Mouse (Mus musculus) forebrain, embryonic 10.5 days (tissue): ENCODE data around the gene Gm4553. TPM values are rescaled to one million over a fixed set of nuclear protein-coding genes. Genes with fewer than 3 reads are reported as not detected.

Source experiments
- DNase-seq: peaks from one replicate; pipeline ENCODE4 v3.0.0-alpha.2; 2017; ENCODE audit warnings: low spot score; ENCODE audit errors: extremely low spot score
- H3K27ac ChIP-seq: fragments of 300-500 bp; sonication (generic); 2 replicates; pipeline ENCODE4 v1.5.1; 2016; ENCODE audit warnings: mild to moderate bottlenecking
- H3K27me3 ChIP-seq: fragments of 300-500 bp; sonication (generic); 2 replicates; pipeline ENCODE4 v1.6.1; 2016; ENCODE audit warnings: mild to moderate bottlenecking; ENCODE audit not compliant: poor library complexity, severe bottlenecking
- H3K36me3 ChIP-seq: fragments of 300-500 bp; sonication (generic); replicated peaks from 2 replicates; pipeline ENCODE4 v1.6.1; 2016; ENCODE audit warnings: mild to moderate bottlenecking, moderate library complexity
- H3K4me1 ChIP-seq: fragments of 300-500 bp; sonication (generic); 2 replicates; pipeline ENCODE4 v1.6.1; 2016
- H3K4me3 ChIP-seq: fragments of 300-500 bp; sonication (generic); 2 replicates; pipeline ENCODE4 v1.5.1; 2016; ENCODE audit warnings: mild to moderate bottlenecking, moderate library complexity
- H3K9me3 ChIP-seq: fragments of 300-500 bp; sonication (generic); 2 replicates; pipeline ENCODE4 v1.6.1; 2016; ENCODE audit warnings: mild to moderate bottlenecking, moderate library complexity
- WGBS: fragments of 180-500 bp; shearing (Covaris S2); methylation state at CpG from one replicate; pipeline ENCODE4 v1.1.7; 2016; 5-methylcytosine and 5-hydroxymethylcytosine counted together
- polyA plus RNA-seq: library from polyadenylated mRNA; unstranded; fragments of >200 nt; fragmentation: Nextera tagmentation; extraction: Ambion mirVana; gene quantifications from 2 replicates; pipeline ENCODE4 v1.2.1, GENCODE M21; 2016

Gene Gm4553
- polyA plus RNA-seq, 1 experiment from 2014 or later: not detected

- no peak for DNase-seq
- Histone ChIP-seq H3K36me3 (no peaks in the 10 kb centered on the region), H3K27me3 (no peaks in the 10 kb centered on the region), H3K27ac (no peak overlapping the region), H3K4me3 (no peak overlapping the region), H3K9me3 (no peaks in the 10 kb centered on the region), H3K4me1 (no peaks in the 10 kb centered on the region)
- 21% methylated on average over 5 of the region's 5 CpGs for WGBS
Observed at GRCm38 (mm10) chr7:142119632-142120031, 45.9 kb downstream of the Gm4553 start.

Other genes with a start within 250 kb of the Gm4553 start
- 51.2 and 53.2 TPM in 2 replicates for gene Tollip, start 247.2 kb downstream of the Gm4553 start, polyA plus RNA-seq
- 6.0 and 6.7 TPM in 2 replicates for gene Brsk2, start 216.0 kb downstream of the Gm4553 start, polyA plus RNA-seq
- 60.9 and 65.7 TPM in 2 replicates for gene Mob2, start 104.7 kb downstream of the Gm4553 start, polyA plus RNA-seq
- 3.6 and 7.3 TPM in 2 replicates for gene Dusp8, start 69.9 kb downstream of the Gm4553 start, polyA plus RNA-seq
- gene Gm45618, start 45.0 kb downstream of the Gm4553 start, polyA plus RNA-seq: 0.38 TPM in 1 of 2 replicates, not detected in the other
- not detected in 2 replicates for gene Gm39115, start 29.7 kb downstream of the Gm4553 start, polyA plus RNA-seq
- gene Gm45337, start 21.1 kb downstream of the Gm4553 start, polyA plus RNA-seq: not detected in 2 replicates
- not detected in 2 replicates for gene Gm29735, start 8.6 kb downstream of the Gm4553 start, polyA plus RNA-seq
- gene Krtap5-2, start 10.3 kb upstream of the Gm4553 start, polyA plus RNA-seq: not detected in 2 replicates
- not detected in 2 replicates for gene Gm10153, start 24.6 kb upstream of the Gm4553 start, polyA plus RNA-seq
- not detected in 2 replicates for gene Krtap5-3, start 35.6 kb upstream of the Gm4553 start, polyA plus RNA-seq
- gene Gm7579, start 46.1 kb upstream of the Gm4553 start, polyA plus RNA-seq: not detected in 2 replicates
- not detected in 2 replicates for gene Krtap5-5, start 64.2 kb upstream of the Gm4553 start, polyA plus RNA-seq
- gene Gm40460, start 75.3 kb upstream of the Gm4553 start, polyA plus RNA-seq: not detected in 2 replicates
- not detected in 2 replicates for gene Gm2431, start 92.6 kb upstream of the Gm4553 start, polyA plus RNA-seq
- gene Gm4559, start 108.6 kb upstream of the Gm4553 start, polyA plus RNA-seq: not detected in 2 replicates
- not detected in 2 replicates for gene Krtap5-1, start 131.4 kb upstream of the Gm4553 start, polyA plus RNA-seq
- gene Krtap5-4, start 137.8 kb upstream of the Gm4553 start, polyA plus RNA-seq: not detected in 2 replicates
- 0.51 and 1.00 TPM in 2 replicates for gene Ifitm10, start 208.0 kb upstream of the Gm4553 start, polyA plus RNA-seq
- gene Gm49369, start 216.9 kb upstream of the Gm4553 start, polyA plus RNA-seq: not detected in 2 replicates
- gene Ctsd, start 222.3 kb upstream of the Gm4553 start, polyA plus RNA-seq: 135 and 142 TPM in 2 replicates